Mouse (Mus musculus): ENCODE measurements around the gene Prkar2a. TPM values are rescaled to one million over a fixed set of nuclear protein-coding genes. Genes with fewer than 3 reads are reported as not detected.

Gene Prkar2a
- polyA plus RNA-seq, 1 experiment from 2014 or later = 41.8 TPM

DNA sequence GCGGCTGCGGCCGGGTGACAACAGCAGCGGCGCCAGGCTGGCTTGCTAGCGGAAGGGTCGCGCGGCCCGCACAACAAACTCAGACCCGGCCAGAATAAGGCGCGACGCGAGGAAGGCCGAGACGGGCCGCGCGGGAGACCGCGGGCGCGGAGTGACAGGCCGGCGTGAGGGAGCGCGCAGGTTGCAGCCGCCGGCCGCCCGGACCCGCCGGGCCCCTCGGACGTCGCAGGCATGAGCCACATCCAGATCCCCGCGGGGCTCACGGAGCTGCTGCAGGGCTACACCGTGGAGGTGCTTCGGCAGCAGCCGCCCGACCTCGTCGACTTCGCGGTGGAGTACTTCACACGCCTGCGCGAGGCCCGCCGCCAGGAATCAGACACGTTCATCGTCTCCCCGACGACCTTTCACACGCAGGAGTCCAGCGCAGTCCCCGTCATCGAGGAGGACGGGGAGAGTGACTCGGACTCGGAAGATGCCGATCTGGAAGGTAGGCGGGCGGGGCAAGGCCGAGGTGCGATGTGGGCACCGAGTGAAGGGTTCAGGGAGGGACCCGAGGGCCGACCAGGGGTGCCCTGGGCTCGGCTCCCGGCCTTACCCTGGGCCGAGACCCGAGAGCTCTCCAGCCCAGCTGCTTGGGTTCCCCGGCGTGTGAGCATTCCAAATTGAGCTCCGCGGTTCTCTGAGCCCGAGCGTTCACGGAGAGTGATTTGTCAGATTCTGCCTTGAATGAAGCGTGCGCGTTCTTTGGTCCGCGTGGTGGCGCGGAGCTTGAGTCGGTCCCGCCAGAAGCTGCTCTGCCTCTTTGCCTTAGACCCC is 3.3 kb downstream of the Prkar2a start:
- peak overlapping the region; percentile 82 for H3K9ac ChIP-seq
- H3K27ac ChIP-seq (ENCODE audit: poor library complexity, severe bottlenecking) = peak overlapping the region; percentile 52
- peak overlapping the region; percentile 96 for H3K4me2 ChIP-seq
- no peaks in the 10 kb centered on the region for H3K27me3 ChIP-seq (replicated peaks)
- no peaks in the 10 kb centered on the region; the same call in 1 of the 2 replicates for H3K36me3 ChIP-seq
- WGBS = under 1% methylated on average over 92 of the region's 92 CpGs
- H3K9me3 ChIP-seq (replicated peaks) = no peaks in the 10 kb centered on the region
- peak overlapping the region; percentile 76 for H3K4me3 ChIP-seq
- peak; percentile 60 for ATAC-seq (ENCODE audit: insufficient number of reproducible peaks, low FRiP score)
- H3K4me1 ChIP-seq (replicated peaks) = peaks cover 19% of the 10 kb centered on the region

DNA sequence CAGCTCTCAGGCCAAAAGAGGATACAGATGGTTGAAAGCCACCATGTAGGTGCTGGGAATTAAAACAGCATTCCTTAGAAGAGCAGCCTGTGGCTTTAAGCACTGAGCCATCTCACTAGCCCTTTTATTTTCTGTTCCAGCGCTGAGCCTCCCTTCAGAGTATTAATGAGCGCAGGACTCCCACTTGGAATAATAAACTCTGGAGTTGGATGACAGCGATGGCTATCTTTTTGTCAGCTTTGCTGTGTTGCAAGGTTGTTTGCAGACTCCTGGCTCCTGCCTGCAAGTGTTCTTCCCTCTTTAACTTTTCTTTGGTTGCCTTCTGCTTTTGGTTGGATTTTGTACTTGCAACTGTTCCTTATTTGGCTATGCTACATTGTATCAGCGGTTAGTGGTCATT is 4.8 kb downstream of the Prkar2a start:
- ATAC-seq (ENCODE audit: insufficient number of reproducible peaks, low FRiP score) = no peak
- peaks cover 15% of the 10 kb centered on the region for H3K4me1 ChIP-seq (replicated peaks)
- H3K9me3 ChIP-seq (replicated peaks) = no peaks in the 10 kb centered on the region
- H3K9ac ChIP-seq = no peak overlapping the region
- no peaks in the 10 kb centered on the region for H3K27me3 ChIP-seq (replicated peaks)
- 81% methylated on average over 4 of the region's 4 CpGs for WGBS
- H3K4me3 ChIP-seq = no peak overlapping the region
- peaks cover 4% of the 10 kb centered on the region; the same call in 1 of the 2 replicates for H3K36me3 ChIP-seq
- H3K4me2 ChIP-seq = peak overlapping the region; percentile 22
- H3K27ac ChIP-seq (ENCODE audit: poor library complexity, severe bottlenecking) = no peak overlapping the region

GRCm38 (mm10) chr9:108694533-108694932 is 5.4 kb downstream of the Prkar2a start:
- WGBS = 67% methylated on average over 1 of the region's 1 CpGs
- H3K9me3 ChIP-seq (replicated peaks) = no peaks in the 10 kb centered on the region
- no peak for ATAC-seq (ENCODE audit: insufficient number of reproducible peaks, low FRiP score)
- H3K4me2 ChIP-seq = 0 out of 2 replicates have a peak overlapping the region, but pooled peaks have one; percentile 22
- peaks cover 4% of the 10 kb centered on the region; the same call in 1 of the 2 replicates for H3K36me3 ChIP-seq
- no peaks in the 10 kb centered on the region for H3K27me3 ChIP-seq (replicated peaks)
- no peak overlapping the region for H3K27ac ChIP-seq (ENCODE audit: poor library complexity, severe bottlenecking)
- no peak overlapping the region for H3K9ac ChIP-seq
- peaks cover 15% of the 10 kb centered on the region for H3K4me1 ChIP-seq (replicated peaks)
- no peak overlapping the region for H3K4me3 ChIP-seq

DNA sequence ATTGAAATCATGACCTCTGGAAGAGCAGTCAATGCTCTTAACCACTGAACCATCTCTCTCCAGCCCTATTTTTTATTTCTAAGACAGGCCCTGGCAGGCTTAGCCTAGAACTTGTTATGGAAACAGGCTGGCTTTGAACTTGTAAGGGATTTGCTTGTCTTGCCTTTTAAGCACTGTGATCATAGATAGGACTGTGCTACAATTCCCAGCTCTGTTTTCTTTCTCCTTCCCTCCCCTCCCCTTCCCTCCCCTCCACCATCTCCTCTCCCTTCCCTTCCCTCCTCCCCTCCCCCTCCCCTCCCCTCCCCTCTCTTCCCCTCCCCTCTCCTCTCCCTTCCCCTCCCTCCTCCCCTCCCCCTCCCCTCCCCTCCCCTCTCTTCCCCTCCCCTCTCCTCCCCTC is 13.4 kb downstream of the Prkar2a start:
- Histone ChIP-seq H3K27ac (ENCODE audit: poor library complexity, severe bottlenecking) (no peak overlapping the region), H3K4me2 (no peak overlapping the region), H3K4me3 (no peak overlapping the region), H3K9me3 (replicated peaks) (no peaks in the 10 kb centered on the region), H3K4me1 (replicated peaks) (peaks cover 29% of the 10 kb centered on the region), H3K9ac (no peak overlapping the region), H3K27me3 (replicated peaks) (no peaks in the 10 kb centered on the region), H3K36me3 (0 out of 2 replicates have a peak, but pooled peaks cover 4% of the 10 kb centered on the region)
- ATAC-seq (ENCODE audit: insufficient number of reproducible peaks, low FRiP score) = no peak

- H3K27me3 ChIP-seq (replicated peaks) = no peaks in the 10 kb centered on the region
- WGBS = 37% methylated on average over 12 of the region's 12 CpGs
- H3K4me3 ChIP-seq = no peak overlapping the region
- peak overlapping the region; percentile 18; the same call in 1 of the 2 replicates for H3K4me2 ChIP-seq
- peaks cover 33% of the 10 kb centered on the region for H3K4me1 ChIP-seq (replicated peaks)
- no peaks in the 10 kb centered on the region for H3K9me3 ChIP-seq (replicated peaks)
- H3K9ac ChIP-seq = 0 out of 2 replicates have a peak overlapping the region, but pooled peaks have one; percentile 11
- peak overlapping the region; percentile 67; the same call in 1 of the 2 replicates for H3K27ac ChIP-seq (ENCODE audit: poor library complexity, severe bottlenecking)
- no peak for ATAC-seq (ENCODE audit: insufficient number of reproducible peaks, low FRiP score)
- no peaks in the 10 kb centered on the region for H3K36me3 ChIP-seq
These were observed 14.4 kb downstream of the Prkar2a start for GRCm38 (mm10) chr9:108703373-108704110.

DNA sequence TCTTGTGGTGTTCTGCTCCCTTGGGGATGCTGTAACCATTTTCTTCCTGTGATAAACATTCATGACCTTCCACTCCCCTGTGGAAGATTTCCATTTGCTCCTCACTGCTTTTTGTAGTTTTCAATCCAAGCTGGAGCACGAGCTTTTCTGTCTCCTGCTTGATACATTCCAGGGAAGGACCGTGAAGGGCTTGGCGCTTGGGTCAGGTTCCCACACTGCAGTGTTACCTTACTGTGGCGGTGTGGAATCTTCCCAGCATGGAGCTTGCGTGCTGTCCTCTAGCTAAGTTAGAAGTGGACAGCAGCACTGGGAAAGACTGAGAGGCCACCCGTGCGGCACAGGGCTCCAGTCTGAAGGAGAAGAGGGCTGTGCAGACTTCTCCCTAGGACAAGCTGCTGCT is 15.5 kb downstream of the Prkar2a start:
- no peaks in the 10 kb centered on the region for H3K27me3 ChIP-seq (replicated peaks)
- 0 out of 2 replicates have a peak overlapping the region, but pooled peaks have one; percentile 1 for H3K4me2 ChIP-seq
- ATAC-seq (ENCODE audit: insufficient number of reproducible peaks, low FRiP score) = no peak
- no peaks in the 10 kb centered on the region for H3K36me3 ChIP-seq
- H3K4me3 ChIP-seq = no peak overlapping the region
- H3K4me1 ChIP-seq (replicated peaks) = peaks cover 33% of the 10 kb centered on the region
- H3K9me3 ChIP-seq (replicated peaks) = no peaks in the 10 kb centered on the region
- H3K9ac ChIP-seq = 0 out of 2 replicates have a peak overlapping the region, but pooled peaks have one; percentile 15
- WGBS = 47% methylated on average over 7 of the region's 7 CpGs
- peak overlapping the region; percentile 57 for H3K27ac ChIP-seq (ENCODE audit: poor library complexity, severe bottlenecking)

DNA sequence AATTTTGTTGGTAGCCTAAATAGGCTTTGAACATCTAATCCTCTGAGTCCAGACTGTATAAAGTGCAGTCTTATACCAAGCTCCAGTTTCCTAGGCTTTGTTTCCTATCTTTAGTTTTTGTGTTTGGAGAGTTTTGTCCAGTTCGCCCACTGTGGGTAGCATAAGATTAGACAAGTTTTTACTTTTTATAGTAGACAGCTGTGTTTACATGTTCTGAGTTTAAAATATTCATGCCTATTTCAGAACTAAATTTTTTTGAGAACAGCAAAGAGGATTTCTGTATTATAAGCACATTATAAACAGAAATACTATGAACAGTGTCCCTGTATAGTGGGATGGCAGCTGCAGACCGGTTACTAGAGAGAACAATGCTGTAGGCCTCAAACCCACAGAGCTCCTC is 18.1 kb downstream of the Prkar2a start:
- Histone ChIP-seq H3K9ac (no peak overlapping the region), H3K36me3 (no peaks in the 10 kb centered on the region), H3K4me3 (no peak overlapping the region), H3K27me3 (replicated peaks) (no peaks in the 10 kb centered on the region), H3K4me1 (replicated peaks) (peaks cover 33% of the 10 kb centered on the region), H3K9me3 (replicated peaks) (no peaks in the 10 kb centered on the region), H3K27ac (ENCODE audit: poor library complexity, severe bottlenecking) (no peak overlapping the region), H3K4me2 (no peak overlapping the region)
- WGBS = 78% methylated on average over 2 of the region's 2 CpGs
- no peak for ATAC-seq (ENCODE audit: insufficient number of reproducible peaks, low FRiP score)

GRCm38 (mm10) chr9:108708833-108709232 is 19.7 kb downstream of the Prkar2a start:
- 81% methylated on average over 8 of the region's 8 CpGs for WGBS
- peaks cover 23% of the 10 kb centered on the region for H3K4me1 ChIP-seq (replicated peaks)
- H3K36me3 ChIP-seq = no peaks in the 10 kb centered on the region
- no peak for ATAC-seq (ENCODE audit: insufficient number of reproducible peaks, low FRiP score)
- no peaks in the 10 kb centered on the region for H3K9me3 ChIP-seq (replicated peaks)
- no peaks in the 10 kb centered on the region for H3K27me3 ChIP-seq (replicated peaks)
- H3K4me2 ChIP-seq = no peak overlapping the region
- H3K4me3 ChIP-seq = no peak overlapping the region
- H3K9ac ChIP-seq = no peak overlapping the region
- no peak overlapping the region for H3K27ac ChIP-seq (ENCODE audit: poor library complexity, severe bottlenecking)

- no peak for ATAC-seq (ENCODE audit: insufficient number of reproducible peaks, low FRiP score)
- WGBS = 83% methylated on average over 7 of the region's 7 CpGs
These were observed 21.7 kb downstream of the Prkar2a start for GRCm38 (mm10) chr9:108710767-108711166.

GRCm38 (mm10) chr9:108716199-108716598 is 27.1 kb downstream of the Prkar2a start:
- H3K4me2 ChIP-seq = no peak overlapping the region
- no peaks in the 10 kb centered on the region for H3K9me3 ChIP-seq (replicated peaks)
- no peak overlapping the region for H3K9ac ChIP-seq
- 89% methylated on average over 4 of the region's 4 CpGs for WGBS
- ATAC-seq (ENCODE audit: insufficient number of reproducible peaks, low FRiP score) = no peak
- H3K27ac ChIP-seq (ENCODE audit: poor library complexity, severe bottlenecking) = no peak overlapping the region
- H3K4me1 ChIP-seq (replicated peaks) = no peaks in the 10 kb centered on the region
- H3K4me3 ChIP-seq = no peak overlapping the region
- H3K36me3 ChIP-seq = peaks cover 28% of the 10 kb centered on the region
- no peaks in the 10 kb centered on the region for H3K27me3 ChIP-seq (replicated peaks)

More at GRCm38 (mm10) chr9:108710767-108711166, 21.7 kb downstream of the Prkar2a start:
- H3K4me1 ChIP-seq (replicated peaks) = peaks cover 14% of the 10 kb centered on the region
- no peak overlapping the region for H3K4me3 ChIP-seq
- H3K27ac ChIP-seq (ENCODE audit: poor library complexity, severe bottlenecking) = no peak overlapping the region
- no peak overlapping the region for H3K9ac ChIP-seq
- H3K4me2 ChIP-seq = no peak overlapping the region
- H3K36me3 ChIP-seq = no peaks in the 10 kb centered on the region
- no peaks in the 10 kb centered on the region for H3K9me3 ChIP-seq (replicated peaks)
- H3K27me3 ChIP-seq (replicated peaks) = no peaks in the 10 kb centered on the region

DNA sequence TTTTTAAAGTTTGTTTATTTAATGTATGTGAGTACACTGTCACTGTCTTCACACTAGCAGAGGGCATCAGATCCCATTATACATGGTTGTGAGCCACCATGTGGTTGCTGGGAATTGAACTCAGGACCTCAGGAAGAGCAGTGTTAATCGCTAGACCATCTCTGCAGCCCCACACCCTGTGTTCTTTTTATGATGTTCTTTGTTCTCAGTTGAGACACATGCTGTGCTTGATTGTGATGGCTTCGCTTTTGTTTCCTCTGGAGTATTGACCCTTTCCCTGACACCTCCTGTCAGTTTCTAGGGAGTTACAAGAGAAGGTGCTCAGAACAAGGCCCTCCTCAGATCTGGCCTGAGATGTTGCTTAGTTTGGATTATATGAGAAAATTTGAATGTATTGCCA is 34.6 kb downstream of the Prkar2a start:
- no peak for ATAC-seq (ENCODE audit: insufficient number of reproducible peaks, low FRiP score)
- H3K4me1 ChIP-seq (replicated peaks) = no peaks in the 10 kb centered on the region
- WGBS = 63% methylated on average over 2 of the region's 2 CpGs
- H3K27ac ChIP-seq (ENCODE audit: poor library complexity, severe bottlenecking) = no peak overlapping the region
- H3K9me3 ChIP-seq (replicated peaks) = no peaks in the 10 kb centered on the region
- H3K4me2 ChIP-seq = no peak overlapping the region
- no peak overlapping the region for H3K9ac ChIP-seq
- no peak overlapping the region for H3K4me3 ChIP-seq
- no peaks in the 10 kb centered on the region for H3K27me3 ChIP-seq (replicated peaks)
- H3K36me3 ChIP-seq = peaks cover 35% of the 10 kb centered on the region

All from heart, embryonic 12.5 days (tissue).